Mouse (Mus musculus) kidney, postnatal 4 days (tissue): ENCODE measurements around the gene Mettl7a2.
"Not testable (repeated sequence)": the region's sequence is repeated elsewhere in the genome, so short reads cannot be mapped to it uniquely, and the experiment has no call there.

Experiments
- DNase-seq, 2 experiments: peaks; one replicate each; pipeline ENCODE4 v3.0.0; 2021; ENCODE audit warnings: mixed read lengths in 2 of 2

Gene Mettl7a2

GRCm38 (mm10) chr15:100352711-100353250 is at the start of gene Mettl7a2, which contains the start of gene Methig1:
Gene Mettl7a2 (plus strand): TSS chr15:100353200.
Gene Methig1 (plus strand): TSS chr15:100353149.
- no peak for DNase-seq

DNA sequence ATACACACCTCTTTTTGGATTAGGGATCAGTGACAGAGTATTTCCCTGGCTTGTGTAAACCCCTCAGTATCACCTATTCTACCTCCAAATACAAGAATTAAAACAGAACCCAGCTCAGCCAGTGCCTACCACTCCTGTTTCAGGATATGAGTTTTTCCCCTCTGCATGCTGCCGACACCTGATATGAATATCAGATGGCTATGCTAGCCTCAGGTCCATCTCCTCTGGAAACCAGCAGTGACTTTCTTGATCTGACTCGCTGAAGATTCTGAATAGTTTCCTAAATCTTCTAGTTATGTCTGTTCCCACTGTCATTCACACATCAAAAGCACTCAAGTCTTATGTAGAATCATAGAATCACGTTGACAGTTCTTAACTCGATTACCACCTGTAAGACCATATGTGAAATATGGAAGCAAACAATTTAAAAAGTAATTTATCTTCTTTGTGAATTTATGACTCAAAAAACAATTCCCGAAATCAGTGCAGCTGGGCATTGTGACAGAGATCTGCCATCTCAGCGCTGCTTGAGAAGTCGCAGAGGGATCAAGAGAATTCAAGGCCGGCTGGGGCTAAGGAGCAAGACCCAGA is 49.5 kb upstream of the Mettl7a2 start:
- peak in 1 of 2 experiments; percentile 35 for DNase-seq

GRCm38 (mm10) chr15:100304019-100304991 is 48.7 kb upstream of the Mettl7a2 start, which contains the start of gene Mettl7a1:
Gene Mettl7a1 (plus strand): TSS chr15:100304140.
- peak; percentile 86 to 91 for DNase-seq

DNA sequence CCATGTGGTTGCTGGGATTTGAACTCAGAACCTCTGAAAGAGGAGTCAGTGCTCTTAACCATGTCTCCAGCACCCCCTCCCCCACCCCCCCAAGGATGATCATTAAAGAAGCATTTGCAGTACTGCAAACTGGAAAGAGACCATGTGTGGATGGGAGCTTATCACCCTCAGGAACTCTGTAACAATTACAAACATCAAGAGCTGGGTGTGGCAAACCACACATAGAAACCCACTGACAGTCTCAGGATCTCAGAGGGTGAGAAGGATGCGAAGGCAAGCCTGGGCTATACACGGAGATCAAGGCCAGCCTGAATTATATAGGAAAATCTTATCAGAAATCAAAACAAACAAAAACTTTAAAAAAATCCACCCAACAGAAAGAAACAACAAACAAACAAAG is 46.8 kb upstream of the Mettl7a2 start:
- no peak for DNase-seq

DNA sequence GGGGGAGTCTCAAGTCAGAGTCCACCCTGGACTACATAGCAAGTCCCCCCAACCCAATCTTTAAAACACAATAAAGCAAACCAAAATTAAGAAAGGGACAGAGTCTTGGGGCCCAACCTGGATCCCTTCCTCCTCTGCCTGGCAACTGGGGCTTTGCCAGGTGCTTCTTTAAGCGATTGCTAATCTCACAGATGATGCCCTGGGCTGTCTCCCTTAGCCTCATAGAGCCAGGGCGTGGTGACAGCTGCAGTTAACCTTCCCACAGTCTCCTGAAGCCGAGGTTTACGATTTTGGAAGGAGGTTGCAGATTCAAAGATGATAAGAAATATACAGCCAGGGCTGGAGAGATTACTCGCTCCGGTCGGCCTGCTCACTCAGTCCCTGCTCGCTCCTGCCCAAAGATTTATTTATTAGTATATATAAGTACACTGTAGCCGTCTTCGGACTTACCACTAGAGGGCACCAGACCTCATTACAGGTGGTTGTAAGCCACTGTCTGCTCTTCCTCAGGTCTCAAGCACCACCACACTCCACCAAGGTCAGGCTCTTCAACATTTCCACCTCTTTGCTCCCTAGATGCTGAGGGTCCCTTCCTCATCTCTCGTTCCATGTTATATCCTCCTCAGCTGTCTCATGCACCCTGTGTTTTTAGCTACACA is 45.4 kb upstream of the Mettl7a2 start:
- peak; percentile 51 to 69 for DNase-seq

GRCm38 (mm10) chr15:100312346-100312745 is 40.7 kb upstream of the Mettl7a2 start:
- no peak for DNase-seq

GRCm38 (mm10) chr15:100314448-100315145 is 38.4 kb upstream of the Mettl7a2 start:
- DNase-seq, result no peak

- DNase-seq, result not testable (repeated sequence)
Observed at GRCm38 (mm10) chr15:100318014-100318671, 34.9 kb upstream of the Mettl7a2 start.

- no peak for DNase-seq
Observed at GRCm38 (mm10) chr15:100319884-100320283, 33.1 kb upstream of the Mettl7a2 start.

GRCm38 (mm10) chr15:100320295-100320905 is 32.6 kb upstream of the Mettl7a2 start:
- DNase-seq, result no peak

DNA sequence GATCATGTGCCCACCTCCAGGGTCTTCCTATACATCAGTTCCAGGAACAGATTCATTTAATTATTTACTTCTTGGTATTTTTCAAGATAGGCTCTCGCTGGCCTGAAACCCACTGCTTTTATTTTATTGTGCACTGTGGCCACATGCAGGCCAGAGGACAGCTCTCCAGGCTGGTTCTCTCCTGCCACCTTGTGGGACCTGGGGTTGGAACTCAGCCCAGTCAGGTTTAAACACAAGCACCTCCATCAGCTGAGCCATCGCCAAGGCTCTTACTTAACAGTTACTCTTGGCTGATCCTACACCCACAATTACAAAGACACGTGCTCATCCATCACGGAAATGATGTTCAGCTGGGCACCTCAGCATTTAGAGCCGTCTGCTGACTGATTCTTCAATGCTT is 31.9 kb upstream of the Mettl7a2 start:
- peak; percentile 69 to 80 for DNase-seq

DNA sequence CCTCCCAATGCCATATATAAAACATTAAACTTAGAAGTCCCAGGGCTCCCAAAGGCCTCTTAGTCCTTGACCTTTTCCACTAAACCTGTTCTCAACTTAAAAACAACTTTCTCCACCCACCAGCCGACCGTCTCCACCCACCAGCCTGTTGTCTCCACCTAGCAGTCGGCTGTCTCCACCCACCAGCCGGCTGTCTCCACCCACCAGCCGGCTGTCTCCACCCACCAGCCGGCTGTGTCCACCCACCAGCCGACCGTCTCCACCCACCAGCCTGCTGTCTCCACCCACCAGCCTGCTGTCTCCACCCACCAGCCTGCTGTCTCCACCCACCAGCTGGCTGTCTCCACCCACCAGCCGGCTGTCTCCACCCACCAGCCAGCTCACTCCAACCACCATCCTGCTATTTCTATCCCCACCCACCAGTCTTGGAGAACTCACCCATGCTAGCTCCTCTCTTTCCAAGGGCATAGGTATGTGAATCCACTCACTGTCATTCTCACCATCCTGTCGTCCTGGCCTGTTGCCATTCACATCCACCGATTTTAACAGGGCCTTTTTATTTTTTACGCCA is 28.9 kb upstream of the Mettl7a2 start:
- peak; percentile 12 to 47 for DNase-seq

DNA sequence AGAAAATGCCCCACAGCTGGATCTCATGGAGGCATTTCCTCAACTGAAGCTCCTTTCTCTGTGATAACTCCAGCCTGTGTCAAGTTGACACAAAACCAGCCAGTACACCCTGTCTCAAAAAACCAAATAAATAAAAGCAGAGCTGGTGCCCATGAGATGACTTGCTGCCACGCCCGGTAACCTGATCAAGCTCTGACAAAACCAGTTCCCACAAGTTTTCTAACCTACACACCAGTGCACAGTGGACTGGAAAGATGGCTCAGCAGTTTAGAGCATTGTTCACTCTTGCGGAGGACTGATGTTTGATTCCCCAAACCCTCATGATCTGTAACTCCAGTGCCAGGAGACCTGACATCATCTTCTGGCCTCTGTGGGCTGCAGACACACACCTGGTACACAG is 27.8 kb upstream of the Mettl7a2 start:
- DNase-seq, result no peak

- peak in 1 of 2 experiments; percentile 29 for DNase-seq
Observed at GRCm38 (mm10) chr15:100328089-100328488, 24.9 kb upstream of the Mettl7a2 start.

DNA sequence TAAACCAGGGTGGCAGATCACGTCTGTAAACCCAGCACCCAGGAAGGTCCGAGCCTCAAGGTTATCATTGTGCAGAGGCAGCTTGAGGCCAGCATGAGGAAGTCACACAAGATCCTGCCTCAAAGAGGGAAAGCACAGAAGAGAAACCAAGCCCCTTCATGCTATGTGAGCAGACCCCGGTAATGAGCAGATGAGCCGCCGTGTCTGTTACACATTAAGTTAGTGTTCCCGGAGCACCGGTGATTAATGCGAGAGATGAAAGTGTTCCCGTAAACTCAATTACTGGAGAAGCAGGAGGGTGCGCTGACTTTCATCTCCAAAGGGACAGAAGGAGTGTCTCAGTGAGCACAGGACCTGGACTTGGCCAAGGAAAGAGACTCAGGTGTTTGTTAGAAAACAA is 23.7 kb upstream of the Mettl7a2 start:
- DNase-seq, result not testable (repeated sequence)

DNA sequence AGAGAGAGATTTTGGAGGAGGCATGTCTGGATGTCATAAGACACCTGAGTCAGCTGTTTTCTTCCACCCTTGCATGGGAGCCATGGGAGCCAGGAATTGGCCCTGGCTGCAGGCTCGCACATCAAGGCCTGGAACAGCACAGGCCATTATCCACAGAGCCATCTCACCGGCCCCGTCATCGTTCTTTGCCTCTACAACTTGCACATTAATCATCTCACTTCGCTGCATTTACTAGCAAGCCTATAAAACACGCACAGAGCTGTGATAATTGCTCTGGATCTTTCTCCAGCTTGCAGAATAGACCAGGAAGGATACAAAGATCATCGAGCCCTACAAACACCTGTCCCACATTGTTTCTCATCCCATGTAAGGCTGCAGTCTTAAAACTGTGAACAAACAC is 22.3 kb upstream of the Mettl7a2 start:
- no peak for DNase-seq

- DNase-seq, result not testable (repeated sequence)
Observed at GRCm38 (mm10) chr15:100332077-100332961, 20.7 kb upstream of the Mettl7a2 start.

- DNase-seq, result no peak
Observed at GRCm38 (mm10) chr15:100334629-100335028, 18.4 kb upstream of the Mettl7a2 start, which contains the start of gene Mettl7a3. Gene Mettl7a3 (plus strand): TSS chr15:100334929.

- DNase-seq, result not testable (repeated sequence)
Observed at GRCm38 (mm10) chr15:100337328-100337727, 15.7 kb upstream of the Mettl7a2 start.

GRCm38 (mm10) chr15:100337847-100338246 is 15.2 kb upstream of the Mettl7a2 start:
- peak; percentile 82 to 88 for DNase-seq
